ENCODE assay signal across 17 mouse cellular contexts in genomic region chr9:120681404-120681803, GRCm38 (mm10).
"Had no signal": no experiment of that assay in that cellular context is flagged by ENCODE, and none has a peak within 500 bp of the region (broad histone marks: within the 10 kb centered on the region; RNA-seq: fewer than 3 reads in every experiment).

No protein-coding gene starts in this region.

- H3K4me2 ChIP-seq: limb, embryonic 12.5 days; liver, embryonic 13.5 days; lung, embryonic 15.5 days; midbrain, embryonic 11.5 days had no signal

- H3K36me3 ChIP-seq: limb, embryonic 12.5 days; liver, embryonic 13.5 days; lung, embryonic 15.5 days had no signal

- ATAC-seq: liver, postnatal 0 days had no signal

- H3K4me1 ChIP-seq: liver, embryonic 13.5 days; megakaryocyte, embryonic 14.5 days had no signal

- H3K4me3 ChIP-seq: limb, embryonic 12.5 days; liver, embryonic 13.5 days; lung, embryonic 15.5 days; megakaryocyte, embryonic 14.5 days had no signal

- H3K27me3 ChIP-seq: limb, embryonic 12.5 days; lung, embryonic 15.5 days had no signal

- DNase-seq: kidney, adult 9 months; kidney, postnatal 36 days; layer of hippocampus, adult 9-11 months; layer of hippocampus, postnatal 36 days; liver; liver, embryonic 13.5 days; liver, postnatal 0 days; lung, postnatal 14 days; right cerebral cortex, adult 18-20 months; right cerebral cortex, postnatal 25 days; thymus, postnatal 4 days had no signal

- H3K27ac ChIP-seq: kidney, postnatal 0 days; limb, embryonic 12.5 days; liver, embryonic 13.5 days; lung, embryonic 15.5 days; macrophage had no signal

- H3K9ac ChIP-seq: limb, embryonic 12.5 days; liver, embryonic 13.5 days; liver, postnatal 0 days; lung, embryonic 15.5 days had no signal

- H3K9me3 ChIP-seq: limb, embryonic 12.5 days; liver, embryonic 13.5 days; lung, embryonic 15.5 days; megakaryocyte, embryonic 14.5 days had no signal
